Mouse (Mus musculus): ENCODE results near the gene Pcbp3.

Pcbp3 gene

GRCm38 (mm10) chr10:76726866-76727265 is 234.8 kb downstream of the Pcbp3 start:
- DNase-seq: no peak

GRCm38 (mm10) chr10:76725682-76726285 is 235.9 kb downstream of the Pcbp3 start, which contains the start of gene Col6a1:
Gene Col6a1, minus strand, starts transcription at chr10:76726168.
- no peak for DNase-seq

GRCm38 (mm10) chr10:76725097-76725496 is 236.6 kb downstream of the Pcbp3 start:
- no peak for DNase-seq

- no peak for DNase-seq
Measured at GRCm38 (mm10) chr10:76724231-76724736, 237.4 kb downstream of the Pcbp3 start.

GRCm38 (mm10) chr10:76722751-76723450 is 238.8 kb downstream of the Pcbp3 start:
- DNase-seq: no peak

GRCm38 (mm10) chr10:76721746-76722145 is 239.9 kb downstream of the Pcbp3 start:
- DNase-seq: no peak

GRCm38 (mm10) chr10:76721216-76721615 is 240.5 kb downstream of the Pcbp3 start:
- no peak for DNase-seq

- no peak for DNase-seq
Measured at GRCm38 (mm10) chr10:76717631-76718030, 244.1 kb downstream of the Pcbp3 start.

GRCm38 (mm10) chr10:76717026-76717425 is 244.7 kb downstream of the Pcbp3 start:
- DNase-seq: no peak

- no peak for DNase-seq
Measured at GRCm38 (mm10) chr10:76714303-76714702, 247.4 kb downstream of the Pcbp3 start.

GRCm38 (mm10) chr10:76712500-76712899 is 249.2 kb downstream of the Pcbp3 start:
- DNase-seq: no peak
